Mouse (Mus musculus) liver, postnatal 0 days (tissue): Measurements from ENCODE around the gene Tango6. TPM values are rescaled to one million over a fixed set of nuclear protein-coding genes. Genes with fewer than 3 reads are reported as not detected.

Source experiments
- ATAC-seq: fragments of 200-750 bp; cut with Nextera tagmentation; 2 replicates; pipeline ENCODE4 v1.8.0; 2017; ENCODE audit warnings: mild to moderate bottlenecking, moderate library complexity
- DNase-seq: peaks from one replicate; pipeline ENCODE4 v3.0.0-alpha.2; 2016
- H3K27ac ChIP-seq: fragments of 300-500 bp; sonication (generic); 2 replicates; pipeline ENCODE4 v1.5.1; 2014; ENCODE audit warnings: antibody characterized with exemption, moderate library complexity, mild to moderate bottlenecking, low read depth
- H3K27me3 ChIP-seq: fragments of 300-500 bp; sonication (generic); 2 replicates; pipeline ENCODE4 v1.6.1; 2014; ENCODE audit warnings: low read length, control low read depth, mixed read lengths; ENCODE audit not compliant: insufficient read depth
- H3K36me3 ChIP-seq: fragments of 300-500 bp; sonication (generic); replicated peaks from 2 replicates; pipeline ENCODE4 v1.6.1; 2014; ENCODE audit warnings: mild to moderate bottlenecking, control low read depth, low read length, moderate library complexity, mixed read lengths; ENCODE audit not compliant: insufficient read depth
- H3K4me1 ChIP-seq: fragments of 300-500 bp; sonication (generic); 2 replicates; pipeline ENCODE4 v1.6.1; 2014; ENCODE audit warnings: antibody characterized with exemption, mild to moderate bottlenecking, control low read depth; ENCODE audit not compliant: insufficient read depth
- H3K4me2 ChIP-seq: fragments of 300-500 bp; sonication (generic); 2 replicates; pipeline ENCODE4 v1.6.1; 2014; ENCODE audit warnings: low read depth, mild to moderate bottlenecking, low read length, moderate library complexity, mixed read lengths
- H3K4me3 ChIP-seq: fragments of 300-500 bp; sonication (generic); 2 replicates; pipeline ENCODE4 v1.5.1; 2014; ENCODE audit warnings: low read depth, low read length
- H3K9ac ChIP-seq: fragments of 300-500 bp; sonication (generic); replicated peaks from 2 replicates; pipeline ENCODE4 v1.6.1; 2014; ENCODE audit warnings: mild to moderate bottlenecking, moderate library complexity
- H3K9me3 ChIP-seq: fragments of 300-500 bp; sonication (generic); 2 replicates; pipeline ENCODE4 v1.6.1; 2016; ENCODE audit warnings: mild to moderate bottlenecking, control low read depth, low read length, mixed read lengths
- CTCF ChIP-seq: sonication (generic); IDR thresholded peaks from 2 replicates; pipeline ENCODE4 v1.5.1; 2016; ENCODE audit warnings: antibody characterized with exemption, low read depth
- EP300 ChIP-seq: IDR thresholded peaks from 2 replicates; pipeline ENCODE4 v1.6.1; 2016; ENCODE audit warnings: antibody characterized with exemption, low read depth, mild to moderate bottlenecking
- WGBS: fragments of 180-500 bp; shearing (Covaris S2); extraction: QIAGEN DNeasy Blood & Tissue Kit; methylation state at CpG from one replicate; pipeline ENCODE4 v1.1.7; 2014; ENCODE audit not compliant: insufficient replicate concordance; 5-methylcytosine and 5-hydroxymethylcytosine counted together
- polyA plus RNA-seq: library from polyadenylated mRNA; unstranded; fragments of >200 nt; fragmentation: Nextera tagmentation; extraction: Ambion mirVana; gene quantifications from 2 replicates; pipeline ENCODE4 v1.2.1, GENCODE M21; 2015

The Tango6 gene
- 1.5 and 1.8 TPM in 2 replicates for polyA plus RNA-seq

DNA sequence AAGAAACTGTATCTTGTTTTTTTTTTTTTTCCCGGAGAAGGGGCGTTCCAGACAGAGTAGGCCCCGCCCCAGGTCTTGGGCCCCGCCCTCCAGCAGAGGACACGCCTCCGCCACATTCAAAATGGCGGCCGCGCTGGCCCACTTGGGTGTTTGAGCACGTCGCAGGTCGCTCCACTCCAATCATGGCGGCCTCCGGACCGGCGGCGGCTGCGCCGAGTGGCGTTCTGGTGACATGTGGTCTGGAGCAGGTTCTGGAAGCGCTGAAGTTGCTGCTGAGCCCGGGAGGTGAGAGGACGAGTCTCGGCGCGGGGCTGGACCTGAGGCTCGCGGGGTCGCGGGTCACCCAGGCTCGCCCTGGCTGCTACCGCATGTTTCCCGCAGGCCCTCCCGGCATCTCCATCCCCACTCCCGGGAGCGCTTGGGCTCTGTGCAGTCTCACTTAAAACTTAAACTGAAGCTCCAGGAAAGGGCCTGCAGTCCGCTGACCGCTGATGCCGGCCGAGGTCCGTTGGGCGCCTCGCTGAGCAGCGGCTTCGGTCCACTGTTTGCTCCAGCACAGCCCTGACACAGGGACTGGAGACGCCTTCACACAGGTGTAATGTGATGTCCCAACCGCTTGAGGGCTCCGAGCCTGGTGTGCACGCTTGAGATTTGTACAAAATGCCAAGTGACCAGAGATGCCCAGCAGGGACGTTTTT, at the start of gene Tango6:
Tango6 (plus strand) TSS at position 98 of the 698 bp plus-strand sequence.
- Histone ChIP-seq H3K27ac (peak within 1 kb of the TSS; percentile 87), H3K27me3 (no peaks in the 10 kb centered on the region), H3K4me1 (no peaks in the 10 kb centered on the region; the same call in 1 of the 2 replicates), H3K9ac (peak within 1 kb of the TSS; percentile 72), H3K4me3 (peak within 1 kb of the TSS; percentile 71), H3K4me2 (peak within 1 kb of the TSS; percentile 71), H3K9me3 (no peaks in the 10 kb centered on the region), H3K36me3 (no peaks in the 10 kb centered on the region)
- WGBS = 1% methylated on average over 48 of the region's 50 CpGs
- peak; percentile 91 for DNase-seq
- peak; percentile 96 for ATAC-seq
- TF ChIP-seq EP300 (no peak), CTCF (peak; percentile 79)

GRCm38 (mm10) chr8:106633361-106634158, 49.3 kb upstream of the Tango6 start:
- peaks cover 21% of the 10 kb centered on the region for H3K4me1 ChIP-seq
- H3K36me3 ChIP-seq = no peaks in the 10 kb centered on the region
- H3K27ac ChIP-seq = peak overlapping the region; percentile 59
- WGBS = 31% methylated on average over 17 of the region's 17 CpGs
- H3K4me2 ChIP-seq = peak overlapping the region; percentile 49
- H3K27me3 ChIP-seq = no peaks in the 10 kb centered on the region
- H3K9me3 ChIP-seq = no peaks in the 10 kb centered on the region
- ATAC-seq = peak; percentile 95
- DNase-seq = peak; percentile 70
- H3K9ac ChIP-seq = no peak overlapping the region
- no peak overlapping the region for H3K4me3 ChIP-seq
- TF ChIP-seq EP300 (no peak), CTCF (no peak)

DNA sequence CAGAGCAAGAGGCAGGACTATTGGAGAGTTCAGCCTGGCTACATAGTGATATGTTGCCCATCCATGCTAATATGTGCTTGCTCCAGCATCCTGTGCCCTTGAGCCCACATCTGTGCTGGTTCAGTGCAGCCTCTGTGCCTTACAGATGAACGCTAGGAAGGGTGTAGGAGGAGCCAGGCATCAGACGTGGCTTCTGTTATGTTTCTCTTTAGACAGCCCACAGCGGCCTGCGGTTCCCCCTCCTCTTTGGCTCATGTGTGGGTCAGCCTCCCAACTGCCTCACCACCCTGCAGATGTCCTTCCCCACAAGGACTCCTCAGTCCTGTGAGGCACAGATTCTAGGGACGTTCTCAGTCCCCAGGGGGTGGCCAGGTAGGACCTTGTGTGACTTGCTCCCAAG, 47.6 kb upstream of the Tango6 start:
- Histone ChIP-seq H3K4me2 (no peak overlapping the region), H3K27me3 (no peaks in the 10 kb centered on the region), H3K27ac (no peak overlapping the region), H3K36me3 (no peaks in the 10 kb centered on the region), H3K9ac (no peak overlapping the region), H3K9me3 (no peaks in the 10 kb centered on the region), H3K4me1 (peaks cover 25% of the 10 kb centered on the region), H3K4me3 (no peak overlapping the region)
- no peak for DNase-seq
- ATAC-seq = no peak
- 34% methylated on average over 5 of the region's 5 CpGs for WGBS
- no peak for TF ChIP-seq EP300
- no peak for TF ChIP-seq CTCF

DNA sequence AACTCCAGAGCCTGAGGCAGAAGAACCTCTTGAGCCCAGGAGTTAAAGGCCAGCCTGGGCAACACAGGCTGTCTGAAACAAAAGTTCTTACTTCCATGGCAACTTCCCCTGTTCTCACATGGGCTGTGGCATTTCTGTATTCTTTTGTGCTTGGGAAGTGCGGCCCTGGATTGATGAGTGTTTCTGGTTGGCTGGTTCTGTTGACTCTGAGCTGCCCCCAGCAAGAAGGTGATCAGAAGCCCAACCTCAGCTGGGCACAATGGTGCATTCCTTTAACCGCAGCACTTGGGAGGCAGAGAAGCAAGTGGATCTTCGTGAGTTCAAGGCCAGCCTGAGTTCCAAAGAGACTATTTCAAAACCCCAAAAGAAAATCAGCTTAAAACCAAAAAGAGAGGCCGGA, 45.4 kb upstream of the Tango6 start:
- Histone ChIP-seq H3K4me3 (no peak overlapping the region), H3K4me2 (no peak overlapping the region), H3K4me1 (peaks cover 30% of the 10 kb centered on the region), H3K27ac (no peak overlapping the region), H3K9me3 (no peaks in the 10 kb centered on the region), H3K9ac (no peak overlapping the region), H3K27me3 (no peaks in the 10 kb centered on the region), H3K36me3 (no peaks in the 10 kb centered on the region)
- DNase-seq (no peak), ATAC-seq (no peak)
- TF ChIP-seq EP300 (no peak), CTCF (no peak)
- WGBS = 83% methylated on average over 4 of the region's 4 CpGs

GRCm38 (mm10) chr8:106638768-106639295, 44.0 kb upstream of the Tango6 start:
- H3K27ac ChIP-seq = no peak overlapping the region
- H3K4me3 ChIP-seq = no peak overlapping the region
- no peaks in the 10 kb centered on the region for H3K36me3 ChIP-seq
- 75% methylated on average over 7 of the region's 7 CpGs for WGBS
- no peaks in the 10 kb centered on the region for H3K9me3 ChIP-seq
- H3K4me2 ChIP-seq = no peak overlapping the region
- no peak overlapping the region for H3K9ac ChIP-seq
- TF ChIP-seq CTCF (no peak), EP300 (no peak)
- DNase-seq = no peak
- H3K27me3 ChIP-seq = no peaks in the 10 kb centered on the region
- H3K4me1 ChIP-seq = peaks cover 25% of the 10 kb centered on the region
- ATAC-seq = no peak

DNA sequence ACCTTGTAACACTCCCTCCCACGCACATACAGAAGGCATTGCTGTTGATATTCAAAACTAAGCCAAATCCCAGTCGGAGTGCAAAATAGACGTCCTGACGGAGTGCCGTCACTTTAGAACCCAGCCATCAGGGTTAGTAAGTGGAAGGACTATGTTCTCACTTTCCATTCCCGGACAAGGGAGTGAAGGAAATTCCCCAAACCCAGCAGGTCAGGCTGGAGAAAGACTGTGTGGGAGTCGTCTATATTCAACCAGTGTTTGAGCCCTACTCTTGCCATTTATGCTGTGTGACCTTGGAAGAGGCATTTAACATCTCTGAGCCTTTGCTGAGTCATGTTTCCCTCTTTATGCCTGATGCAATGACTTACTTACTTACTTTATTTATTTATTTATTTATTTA, 42.7 kb upstream of the Tango6 start:
- Histone ChIP-seq H3K36me3 (no peaks in the 10 kb centered on the region), H3K27me3 (no peaks in the 10 kb centered on the region), H3K4me2 (no peak overlapping the region), H3K27ac (no peak overlapping the region), H3K4me1 (peaks cover 17% of the 10 kb centered on the region), H3K4me3 (no peak overlapping the region), H3K9me3 (no peaks in the 10 kb centered on the region), H3K9ac (no peak overlapping the region)
- TF ChIP-seq CTCF (no peak), EP300 (no peak)
- no peak for ATAC-seq
- 71% methylated on average over 7 of the region's 7 CpGs for whole genome bisulfite sequencing
- DNase-seq = no peak
